Mouse (Mus musculus) stomach, embryonic 15.5 days (tissue): Measurements from ENCODE around the gene Fam124b. TPM values are rescaled to one million over a fixed set of nuclear protein-coding genes. Genes with fewer than 3 reads are reported as not detected.

ENCODE experiments used
- ATAC-seq: fragments of 200-750 bp; cut with Nextera tagmentation; 2 replicates; pipeline ENCODE4 v1.8.0; 2017; ENCODE audit warnings: low read depth, moderate number of reproducible peaks, moderate TSS enrichment; ENCODE audit not compliant: insufficient read depth, low FRiP score
- H3K27ac ChIP-seq: fragments of 300-500 bp; sonication (generic); 2 replicates; pipeline ENCODE4 v1.5.1; 2015; ENCODE audit warnings: mild to moderate bottlenecking, inconsistent platforms
- H3K27me3 ChIP-seq: fragments of 300-500 bp; sonication (generic); replicated peaks from 2 replicates; pipeline ENCODE4 v1.6.1; 2015; ENCODE audit warnings: inconsistent platforms
- H3K36me3 ChIP-seq: fragments of 300-500 bp; sonication (generic); 2 replicates; pipeline ENCODE4 v1.6.1; 2015; ENCODE audit warnings: inconsistent platforms
- H3K4me1 ChIP-seq: fragments of 300-500 bp; sonication (generic); 2 replicates; pipeline ENCODE4 v1.6.1; 2015; ENCODE audit warnings: inconsistent platforms
- H3K4me2 ChIP-seq: fragments of 300-500 bp; sonication (generic); 2 replicates; pipeline ENCODE4 v1.6.1; 2015; ENCODE audit warnings: mild to moderate bottlenecking, inconsistent platforms
- H3K4me3 ChIP-seq: fragments of 300-500 bp; sonication (generic); replicated peaks from 2 replicates; pipeline ENCODE4 v1.5.1; 2015; ENCODE audit warnings: inconsistent platforms
- H3K9ac ChIP-seq: fragments of 300-500 bp; sonication (generic); 2 replicates; pipeline ENCODE4 v1.6.1; 2015; ENCODE audit warnings: inconsistent platforms
- H3K9me3 ChIP-seq: fragments of 300-500 bp; sonication (generic); 2 replicates; pipeline ENCODE4 v1.6.1; 2016; ENCODE audit warnings: inconsistent platforms
- WGBS: fragments of 180-500 bp; shearing (Covaris S2); methylation state at CpG from one replicate; pipeline ENCODE4 v1.1.7; 2015; 5-methylcytosine and 5-hydroxymethylcytosine counted together
- polyA plus RNA-seq: library from polyadenylated mRNA; unstranded; fragments of >200 nt; fragmentation: Nextera tagmentation; extraction: Ambion mirVana; gene quantifications from 2 replicates; pipeline ENCODE4 v1.2.1, GENCODE M21; 2015

Fam124b gene
- polyA plus RNA-seq, 1 experiment from 2014 or later = 0.62 TPM

DNA sequence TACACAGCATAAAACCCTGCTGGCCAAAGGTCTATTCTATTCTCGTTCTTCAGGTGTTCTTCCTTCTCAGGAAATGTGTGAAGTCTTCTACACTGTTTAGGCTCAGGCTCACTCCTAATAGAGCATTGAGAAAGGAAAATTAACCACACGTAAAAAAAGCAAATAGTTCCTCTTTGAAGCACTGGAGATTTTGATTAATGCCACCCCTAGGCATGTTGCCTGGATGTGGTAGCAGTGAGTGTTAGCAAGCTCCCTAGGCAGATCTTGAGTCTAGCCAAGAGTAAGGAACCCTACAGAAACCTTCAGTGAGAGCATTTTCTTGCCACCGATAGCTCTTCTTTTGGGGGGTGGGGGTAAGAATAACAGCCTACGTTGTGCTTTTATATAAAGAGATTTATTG is 51.7 kb downstream of the Fam124b start:
- Histone ChIP-seq H3K4me2 (no peak overlapping the region), H3K9ac (no peak overlapping the region), H3K36me3 (no peaks in the 10 kb centered on the region), H3K27ac (no peak overlapping the region), H3K4me3 (no peak overlapping the region), H3K27me3 (no peaks in the 10 kb centered on the region), H3K9me3 (no peaks in the 10 kb centered on the region), H3K4me1 (no peaks in the 10 kb centered on the region)
- WGBS = 62% methylated on average over 4 of the region's 4 CpGs
- ATAC-seq = no peak

- Histone ChIP-seq H3K9me3 (no peaks in the 10 kb centered on the region), H3K4me2 (no peak overlapping the region), H3K36me3 (no peaks in the 10 kb centered on the region), H3K9ac (no peak overlapping the region), H3K27me3 (no peaks in the 10 kb centered on the region), H3K4me1 (no peaks in the 10 kb centered on the region), H3K4me3 (no peak overlapping the region), H3K27ac (no peak overlapping the region)
- 80% methylated on average over 5 of the region's 5 CpGs for WGBS
- ATAC-seq = no peak
Observed at GRCm38 (mm10) chr1:80165391-80165790, 52.9 kb downstream of the Fam124b start.

DNA sequence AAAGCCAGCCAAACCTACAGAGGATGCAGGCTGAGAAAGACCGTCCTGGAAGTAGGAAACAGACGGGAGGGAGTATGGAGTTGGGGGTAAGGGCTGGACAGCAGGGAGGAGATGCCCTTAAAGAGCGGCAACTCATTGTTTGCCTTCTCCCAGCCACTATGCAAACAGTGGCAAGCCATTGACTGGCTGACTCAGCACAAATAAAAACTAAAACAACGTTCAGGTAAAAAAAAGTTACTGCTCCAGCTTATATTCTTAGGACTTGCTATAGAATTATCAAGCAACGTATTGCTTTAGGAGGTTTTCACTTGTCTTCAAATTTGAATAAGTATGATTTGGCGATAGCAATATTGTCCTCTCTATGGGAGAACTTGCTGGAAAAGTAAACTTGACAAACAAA is 55.3 kb downstream of the Fam124b start:
- no peak for ATAC-seq
- WGBS = 56% methylated on average over 6 of the region's 6 CpGs
- Histone ChIP-seq H3K27ac (no peak overlapping the region), H3K4me1 (no peaks in the 10 kb centered on the region), H3K27me3 (no peaks in the 10 kb centered on the region), H3K9me3 (no peaks in the 10 kb centered on the region), H3K4me3 (no peak overlapping the region), H3K4me2 (no peak overlapping the region), H3K9ac (no peak overlapping the region), H3K36me3 (no peaks in the 10 kb centered on the region)

- H3K9me3 ChIP-seq = no peaks in the 10 kb centered on the region
- H3K36me3 ChIP-seq = no peaks in the 10 kb centered on the region
- H3K4me1 ChIP-seq = no peaks in the 10 kb centered on the region
- H3K4me2 ChIP-seq = no peak overlapping the region
- H3K27ac ChIP-seq = no peak overlapping the region
- no peak for ATAC-seq
- no peaks in the 10 kb centered on the region for H3K27me3 ChIP-seq
- H3K4me3 ChIP-seq = no peak overlapping the region
- no peak overlapping the region for H3K9ac ChIP-seq
Observed at GRCm38 (mm10) chr1:80159586-80159985, 58.7 kb downstream of the Fam124b start.

DNA sequence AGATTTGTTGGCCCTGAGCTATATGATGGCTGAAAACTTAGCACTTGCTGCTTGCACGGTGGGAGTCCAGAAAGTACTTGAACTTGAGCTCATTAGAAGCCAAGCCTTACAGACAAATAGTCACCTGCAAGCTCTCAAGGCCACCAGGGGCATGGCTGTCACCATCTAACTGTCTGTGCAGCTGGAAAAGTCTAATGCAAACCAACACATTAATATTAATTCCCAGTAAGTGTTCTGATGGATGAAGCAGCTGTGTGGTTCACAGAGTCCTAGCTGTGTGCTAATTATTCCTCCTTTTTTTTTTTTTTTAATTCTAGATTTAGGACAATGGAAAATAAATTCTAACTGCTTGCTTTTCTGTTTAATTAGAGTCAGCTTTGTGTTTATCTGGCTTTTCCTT is 63.4 kb downstream of the Fam124b start:
- no peaks in the 10 kb centered on the region for H3K4me1 ChIP-seq
- H3K4me2 ChIP-seq = no peak overlapping the region
- H3K4me3 ChIP-seq = no peak overlapping the region
- H3K9me3 ChIP-seq = no peaks in the 10 kb centered on the region
- WGBS = 54% methylated on average over 1 of the region's 1 CpGs
- H3K36me3 ChIP-seq = no peaks in the 10 kb centered on the region
- no peak overlapping the region for H3K9ac ChIP-seq
- ATAC-seq = no peak
- H3K27ac ChIP-seq = no peak overlapping the region
- no peaks in the 10 kb centered on the region for H3K27me3 ChIP-seq

- Histone ChIP-seq H3K9ac (no peak overlapping the region), H3K27ac (no peak overlapping the region), H3K4me1 (no peaks in the 10 kb centered on the region), H3K4me2 (no peak overlapping the region), H3K9me3 (no peaks in the 10 kb centered on the region), H3K4me3 (no peak overlapping the region), H3K36me3 (no peaks in the 10 kb centered on the region), H3K27me3 (no peaks in the 10 kb centered on the region)
- 74% methylated on average over 7 of the region's 7 CpGs for WGBS
- ATAC-seq = no peak
Observed at GRCm38 (mm10) chr1:80153125-80153716, 65.1 kb downstream of the Fam124b start.

DNA sequence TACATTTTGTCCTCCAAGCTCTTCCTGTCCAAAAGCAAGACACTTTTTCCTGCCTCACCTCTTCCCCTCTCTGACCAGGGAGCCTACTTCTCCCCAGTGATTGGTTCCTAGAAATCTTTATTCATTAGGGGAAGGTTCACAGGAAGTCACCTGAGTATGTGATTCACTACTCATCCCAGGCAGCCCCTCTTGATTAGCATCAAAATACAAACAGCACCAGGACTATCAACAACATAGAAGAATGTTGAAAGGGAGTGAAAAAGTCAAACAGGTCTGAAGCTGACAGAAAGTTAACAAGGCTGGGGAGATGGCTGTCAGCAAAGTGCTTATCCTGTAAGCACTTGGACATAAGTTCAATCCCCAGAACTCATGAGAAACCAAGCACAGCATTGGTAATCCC is 67.6 kb downstream of the Fam124b start:
- Histone ChIP-seq H3K9ac (no peak overlapping the region), H3K27ac (no peak overlapping the region), H3K9me3 (no peaks in the 10 kb centered on the region), H3K4me3 (no peak overlapping the region), H3K36me3 (no peaks in the 10 kb centered on the region), H3K27me3 (no peaks in the 10 kb centered on the region), H3K4me1 (no peaks in the 10 kb centered on the region), H3K4me2 (no peak overlapping the region)
- ATAC-seq = no peak

Other genes starting within 250 kb of the Fam124b start
- 33.1 and 36.8 TPM in 2 replicates for gene Cul3, start 122.0 kb upstream of the Fam124b start, polyA plus RNA-seq
- not detected in 2 replicates for gene Gm45261, start 243.0 kb upstream of the Fam124b start, polyA plus RNA-seq